Mouse (Mus musculus) right cerebral cortex, adult 2 months (tissue): ENCODE measurements around the gene Arl10.
A peak's percentile ranks its signal among the peaks of the same experiment; 100 is the strongest.

Experiments
- DNase-seq, 2 experiments: peaks; one replicate each; pipeline ENCODE4 v3.0.0; 2021 to 2022; ENCODE audit warnings: low spot score in 2 of 2

The Arl10 gene

GRCm38 (mm10) chr13:54616307-54616706 is 41.5 kb downstream of the Arl10 start:
- DNase-seq = no peak

GRCm38 (mm10) chr13:54616998-54617397 is 42.2 kb downstream of the Arl10 start:
- no peak for DNase-seq

- peak; percentile 100 for DNase-seq
These were observed 46.5 kb downstream of the Arl10 start, which contains the start of gene Faf2 for GRCm38 (mm10) chr13:54621155-54621932. Faf2 (plus strand) TSS chr13:54621784.

GRCm38 (mm10) chr13:54621960-54622521 is 47.2 kb downstream of the Arl10 start:
- no peak for DNase-seq

- DNase-seq = no peak
These were observed 54.3 kb downstream of the Arl10 start for GRCm38 (mm10) chr13:54629128-54629527.
